Mouse (Mus musculus): ENCODE results near the gene Sp1.

GRCm38 (mm10) chr15:102474520-102474919, 68.6 kb downstream of the Sp1 start:
- TF ChIP-seq CTCF (IDR thresholded peaks at IDR 0.05; ENCODE audit: control insufficient read depth, insufficient read depth, insufficient replicate concordance, low read depth, low read length), result no peak
- no peak for TF ChIP-seq POLR2A (IDR thresholded peaks at IDR 0.05; ENCODE audit: control insufficient read depth, low read depth, low read length)

Measured in testis, adult 2 months (tissue).